Mouse (Mus musculus) bone marrow macrophage, adult 2 months (primary cell): ENCODE results near the gene Krtdap.
"Not testable (repeated sequence)": the region's sequence is repeated elsewhere in the genome, so short reads cannot be mapped to it uniquely, and the experiment has no call there.

ENCODE experiments used
- CTCF ChIP-seq: IDR thresholded peaks from 2 replicates; pipeline ENCODE4 v1.5.1; 2012; ENCODE audit warnings: low read depth, mild to moderate bottlenecking, low read length, moderate library complexity
- POLR2A ChIP-seq: IDR thresholded peaks from 2 replicates; pipeline ENCODE4 v1.6.1; 2012; ENCODE audit warnings: mild to moderate bottlenecking, low read depth, low read length, borderline replicate concordance

DNA sequence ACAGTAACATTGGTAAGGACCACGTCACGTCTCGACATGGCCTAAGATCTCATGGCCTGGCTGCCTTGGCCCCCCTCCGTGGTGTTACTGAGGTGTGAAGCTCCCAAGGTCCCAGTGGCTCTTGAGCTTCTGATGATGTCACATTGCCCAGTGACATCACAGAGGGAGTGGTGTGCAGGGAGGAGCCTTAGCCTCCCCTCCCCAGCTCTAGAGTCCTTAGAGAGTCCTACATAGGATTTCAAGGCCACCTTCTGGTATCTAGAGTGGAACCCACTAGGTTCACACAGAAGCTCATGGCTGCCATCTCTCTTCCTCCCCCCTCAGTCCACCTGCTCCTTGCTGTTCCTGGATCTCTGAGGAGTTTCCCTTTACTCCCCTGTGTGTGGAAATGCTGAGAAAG lies 44.1 kb upstream of the Krtdap start, which contains the start of gene Gapdhs:
- not testable (repeated sequence) for TF ChIP-seq POLR2A, CTCF
